Mouse (Mus musculus): ENCODE data around the gene Aamp.
"Not testable (repeated sequence)": the region's sequence is repeated elsewhere in the genome, so short reads cannot be mapped to it uniquely, and the experiment has no call there.

Gene Aamp

DNA sequence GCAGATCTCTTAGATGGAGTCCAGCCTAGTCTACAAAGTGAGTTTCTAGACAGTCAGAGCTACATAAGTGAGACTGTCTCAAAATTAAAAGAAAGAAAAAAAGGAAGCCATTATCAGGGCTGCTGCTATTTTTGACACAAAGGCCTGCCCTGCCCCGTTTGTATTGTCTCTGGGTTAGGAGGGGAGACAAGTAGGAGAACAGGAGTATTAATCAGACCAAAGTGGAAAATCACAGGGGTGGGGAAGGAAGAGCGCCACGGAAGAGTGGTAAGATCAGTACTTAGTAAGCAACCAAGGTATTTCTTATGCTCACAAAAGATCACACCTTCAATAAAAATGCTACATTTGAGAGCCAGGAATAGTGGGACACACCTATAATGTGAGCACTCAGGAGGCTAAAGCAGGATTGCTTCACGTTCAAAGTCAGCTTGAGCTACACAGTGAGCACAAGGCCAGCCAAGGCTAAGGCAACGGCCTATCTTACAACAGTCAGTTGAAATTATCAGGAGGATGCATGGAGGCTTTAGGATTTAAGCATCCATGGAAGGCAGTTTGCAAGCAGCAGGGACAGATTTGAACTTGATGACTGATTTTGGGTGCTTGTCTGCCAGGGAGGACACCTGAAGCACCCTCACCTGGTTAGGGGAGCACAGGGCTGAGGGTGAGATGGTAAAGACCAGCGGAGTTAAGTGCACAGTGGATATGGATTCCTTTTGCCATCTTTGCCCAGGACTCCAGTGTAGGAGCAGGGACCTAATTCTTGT lies 16.0 kb upstream of the Aamp start:
- peak in 1 of 2 experiments; percentile 38 for DNase-seq

DNA sequence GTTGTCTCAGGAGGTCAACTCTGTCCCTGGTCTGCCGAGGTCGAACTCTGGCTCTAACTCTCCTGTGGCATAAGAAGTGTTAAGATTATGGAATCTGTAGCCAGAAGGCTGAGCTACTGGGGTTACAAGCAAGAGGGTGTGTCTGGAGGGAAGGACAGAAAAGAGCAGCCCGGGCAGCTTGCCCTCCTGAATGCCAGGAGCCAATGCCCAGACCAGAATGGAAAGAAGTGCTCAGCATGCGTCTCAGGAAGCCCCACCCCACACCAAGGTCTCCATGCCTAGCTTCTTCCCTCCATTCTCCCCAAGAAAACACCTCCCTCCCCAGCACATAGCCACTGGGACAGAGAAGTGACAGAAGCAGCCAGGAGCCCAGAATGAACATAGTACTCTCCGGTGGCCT lies 14.5 kb upstream of the Aamp start:
- no peak for DNase-seq

DNA sequence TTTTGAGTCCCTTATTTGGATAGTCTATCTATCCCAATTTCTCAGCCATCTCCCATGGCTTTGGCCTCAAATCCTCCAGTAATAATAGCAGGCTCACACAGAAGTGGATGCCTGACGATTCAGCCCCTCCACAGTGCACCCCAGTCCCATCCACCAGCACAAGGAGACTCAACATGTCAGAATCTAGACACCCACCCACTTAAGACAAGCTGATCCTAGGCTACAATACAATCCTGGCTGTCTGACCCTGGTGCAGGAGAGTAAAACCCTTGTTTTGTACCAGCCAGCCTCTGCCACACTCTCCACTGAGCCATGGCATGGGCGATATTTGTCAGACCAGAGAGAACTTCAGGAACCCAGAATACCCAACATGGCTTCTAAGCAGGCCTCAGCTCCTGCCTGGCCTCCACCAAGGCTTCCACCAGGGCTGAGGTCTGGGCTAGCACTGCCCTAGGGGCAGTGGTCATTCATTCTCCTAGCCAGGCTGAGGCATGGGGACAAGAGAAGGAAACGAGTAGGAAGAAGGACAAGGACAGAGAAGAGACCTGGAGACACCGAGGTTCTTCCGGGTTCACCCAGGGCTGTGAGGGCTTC lies 13.7 kb upstream of the Aamp start:
- DNase-seq = no peak

DNA sequence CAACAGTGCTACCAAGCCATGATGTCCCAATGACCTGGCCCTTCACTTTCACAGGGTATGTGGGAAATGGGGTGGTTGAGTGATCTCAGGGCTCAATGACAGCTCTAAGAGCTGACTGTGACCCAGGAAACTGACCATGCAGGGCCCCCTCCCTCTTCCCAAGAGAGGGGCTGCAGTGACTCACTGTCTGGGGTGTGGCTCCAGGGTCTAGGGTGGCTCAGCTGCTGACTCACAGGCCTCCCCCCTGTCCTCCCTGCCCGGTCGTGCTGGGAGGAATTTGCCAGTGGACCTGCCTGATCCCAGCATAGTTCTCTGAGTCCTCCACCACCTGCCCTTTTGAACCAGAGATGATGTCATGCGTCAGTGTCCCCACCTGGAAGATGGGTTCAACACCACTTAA lies 12.7 kb upstream of the Aamp start:
- peak in 1 of 2 experiments; percentile 30 for DNase-seq

DNA sequence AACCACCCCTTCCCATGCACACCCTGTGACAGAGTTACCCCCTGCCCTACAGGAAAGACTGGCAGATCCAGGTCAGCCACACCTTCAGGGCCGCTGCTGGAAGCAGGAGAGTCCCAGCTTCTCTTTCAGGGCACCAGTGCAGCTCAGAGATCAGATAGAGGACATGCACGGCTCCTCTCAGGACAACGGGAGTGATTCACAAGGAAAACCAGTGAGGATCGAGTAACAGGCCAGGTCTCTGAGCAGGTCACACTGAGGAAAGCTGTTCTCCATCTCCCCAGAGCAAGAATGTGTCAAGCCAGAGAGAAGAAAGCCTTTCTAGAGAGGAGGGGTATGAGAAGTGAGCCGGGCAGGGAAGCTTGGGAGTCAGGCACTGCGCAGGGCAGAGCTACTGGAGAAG lies 11.9 kb upstream of the Aamp start:
- DNase-seq = no peak

DNA sequence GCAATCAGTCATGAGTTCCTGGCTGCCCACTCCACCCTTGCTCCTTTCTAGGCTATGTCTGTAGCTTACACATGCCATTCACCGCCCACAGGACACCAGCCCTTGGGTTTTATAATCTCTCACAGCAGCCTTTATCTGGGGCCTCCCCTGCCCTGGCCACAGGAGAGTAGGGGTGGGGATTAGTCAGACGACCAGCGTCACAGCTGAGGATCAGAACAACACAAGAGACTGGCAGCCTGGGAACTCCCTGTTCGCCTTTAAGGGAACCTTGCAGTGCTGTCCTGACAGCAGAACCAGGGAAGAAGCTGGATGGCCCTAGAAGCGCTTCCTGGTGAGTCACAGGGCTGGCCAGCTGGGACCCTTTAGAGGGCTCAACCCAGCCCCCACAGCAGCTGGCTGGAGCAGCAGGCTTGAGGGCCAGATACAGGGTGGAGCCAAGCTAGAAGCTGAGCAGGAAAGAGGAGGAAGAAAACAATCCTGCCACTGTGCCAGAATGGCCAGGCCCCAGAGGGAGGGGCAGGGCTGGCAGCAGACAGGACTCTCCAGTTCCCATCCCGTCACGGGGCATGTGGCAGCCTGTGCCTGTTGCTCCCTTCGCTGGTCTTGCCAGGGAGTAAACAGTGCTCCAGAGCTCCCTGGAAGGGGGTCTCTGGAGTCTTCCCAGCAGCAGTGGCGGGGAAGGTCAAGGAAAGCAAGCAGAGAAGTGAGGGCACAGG lies 11.1 kb upstream of the Aamp start:
- peak; percentile 88 to 93 for DNase-seq

DNA sequence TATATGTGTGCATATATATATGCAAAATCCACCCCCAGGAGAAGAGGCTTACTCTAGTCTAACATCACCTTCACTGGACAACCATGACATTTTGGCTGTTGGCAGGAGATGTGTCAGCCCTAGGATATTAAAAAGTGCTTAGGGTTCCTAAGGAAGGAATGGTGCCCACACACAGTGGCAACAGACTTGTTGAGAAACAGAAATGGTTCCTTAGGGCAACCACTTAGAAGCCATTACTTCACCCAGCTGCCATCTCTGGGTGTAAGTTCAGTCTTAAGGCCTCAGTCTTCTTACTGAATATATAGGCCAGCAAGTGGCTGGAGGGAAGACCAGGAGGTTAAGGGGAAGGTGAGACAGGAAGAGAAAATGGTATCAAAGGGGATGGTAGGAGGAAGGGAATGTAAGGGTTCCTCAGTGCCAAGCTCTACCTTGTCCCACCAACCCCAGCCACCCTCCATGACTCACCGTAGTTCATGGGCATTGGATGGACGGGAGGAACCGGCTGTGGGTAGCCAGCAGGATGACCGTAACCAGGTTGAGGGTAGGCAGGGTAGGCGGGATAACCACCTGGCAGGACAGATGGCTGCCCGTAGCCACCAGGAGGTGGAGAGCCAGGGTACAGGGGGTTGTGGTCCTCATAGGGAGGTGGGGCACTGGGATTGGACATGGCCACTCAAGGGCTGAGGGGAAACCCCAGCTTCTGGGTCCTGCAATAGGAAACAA lies 10.4 kb upstream of the Aamp start:
- DNase-seq = no peak

DNA sequence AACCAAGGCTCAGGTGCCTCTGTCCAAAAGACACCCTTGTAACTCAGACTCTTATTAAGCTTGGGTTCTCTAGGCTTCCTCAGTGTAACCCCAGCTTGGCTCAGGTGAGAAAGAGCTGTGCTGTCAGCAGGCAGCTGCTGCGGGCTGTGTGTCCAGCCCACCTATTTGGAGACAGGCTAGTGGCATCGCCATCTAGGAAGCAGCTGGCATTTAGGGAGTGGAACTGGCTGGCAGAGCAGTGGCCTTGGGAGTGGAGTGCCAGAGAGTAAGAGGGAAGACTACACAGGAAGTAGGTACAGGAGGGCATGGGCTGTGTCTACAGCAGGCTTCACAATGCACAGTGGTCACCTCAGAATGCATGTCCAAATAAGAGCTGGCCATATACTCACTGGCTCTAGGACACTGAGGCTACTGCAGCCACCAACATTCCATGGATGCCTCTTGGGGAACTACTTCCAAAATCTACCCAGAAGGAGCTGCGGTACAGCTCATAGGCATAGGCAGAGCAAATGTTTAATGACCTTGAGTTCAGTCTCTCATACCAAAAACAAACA lies 9.6 kb upstream of the Aamp start:
- DNase-seq = no peak

DNA sequence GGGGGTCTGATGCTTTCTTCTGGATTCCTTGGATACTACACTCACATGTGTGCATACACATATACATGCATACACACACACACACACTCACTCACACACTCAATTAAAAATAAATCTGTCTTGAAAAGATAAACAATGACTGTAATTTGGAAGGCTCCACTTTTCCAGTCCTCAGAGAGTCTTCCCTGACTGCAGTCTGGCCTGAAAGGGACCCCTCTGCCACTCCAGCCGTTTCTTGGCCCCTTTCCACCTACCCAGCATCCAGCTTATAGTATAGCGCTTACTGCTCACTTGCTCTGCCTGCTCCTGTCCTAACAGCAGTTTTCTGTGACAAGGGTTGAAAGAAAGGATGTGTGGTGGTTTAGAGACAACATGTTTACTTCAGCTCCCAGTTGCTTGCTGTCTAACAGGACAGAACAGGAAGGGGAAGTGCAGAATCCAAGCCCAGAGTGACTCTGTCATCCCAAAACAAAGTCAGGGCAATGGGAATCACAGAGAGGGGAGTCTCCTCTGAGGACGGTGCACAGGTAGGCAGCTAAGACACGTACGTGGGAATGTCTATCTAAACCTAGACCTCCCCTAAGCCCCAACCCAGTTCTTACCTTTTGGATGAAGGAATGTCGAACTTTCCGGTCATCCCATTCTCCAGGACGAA lies 8.9 kb upstream of the Aamp start:
- DNase-seq = no peak

DNA sequence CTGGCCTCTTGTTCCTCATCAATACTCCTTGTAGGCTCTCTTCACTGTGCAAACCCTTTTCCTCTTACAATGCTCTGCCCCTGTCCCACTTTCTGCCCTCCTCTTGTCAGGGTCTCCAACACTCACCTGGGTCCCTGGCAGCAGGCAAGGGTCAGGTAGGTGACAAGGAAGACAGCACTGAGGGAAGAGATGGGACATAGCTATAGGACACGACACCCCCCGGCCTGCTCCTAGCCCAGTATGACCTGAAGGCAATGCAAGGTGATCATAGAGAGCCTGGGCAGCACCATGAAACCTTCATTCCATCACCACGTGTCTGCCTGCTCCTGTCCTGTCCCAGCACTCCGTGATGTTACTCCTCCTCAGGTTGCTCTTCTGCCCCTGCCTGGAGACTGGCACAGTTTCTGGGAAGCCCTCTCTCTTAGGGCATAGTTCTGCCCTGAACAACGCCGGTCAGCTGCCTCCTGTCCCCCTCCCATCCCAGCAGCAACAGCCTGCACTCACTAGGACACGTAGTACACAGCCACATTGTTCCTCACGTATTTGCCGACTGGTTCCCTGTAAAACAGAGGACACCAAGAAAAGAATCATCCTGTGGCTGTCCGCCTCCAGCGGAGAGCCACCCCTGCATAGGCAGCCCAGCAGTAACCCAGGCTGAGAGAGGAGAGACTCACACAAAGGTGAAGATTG lies 7.9 kb upstream of the Aamp start:
- DNase-seq = no peak

DNA sequence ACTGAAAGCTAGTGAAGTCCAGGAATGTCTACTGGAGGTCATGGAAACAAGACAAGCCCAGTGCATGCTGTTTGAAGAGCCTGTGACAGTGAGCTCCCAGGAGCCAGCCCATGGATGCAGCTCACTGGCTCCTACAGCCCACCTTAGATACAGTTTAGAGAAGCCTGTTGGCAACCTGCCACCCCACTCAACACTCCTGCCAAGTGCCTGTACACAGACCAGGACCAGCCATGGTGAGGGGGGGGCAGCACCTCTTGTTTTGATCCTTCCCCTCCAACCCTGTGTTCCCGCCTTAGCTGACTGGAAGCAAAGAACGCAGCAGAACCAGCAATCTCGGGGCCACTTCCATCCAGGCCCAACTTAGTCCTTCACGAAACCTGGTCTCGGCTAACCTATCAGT lies 5.6 kb upstream of the Aamp start:
- DNase-seq = peak in 1 of 2 experiments; percentile 49

DNA sequence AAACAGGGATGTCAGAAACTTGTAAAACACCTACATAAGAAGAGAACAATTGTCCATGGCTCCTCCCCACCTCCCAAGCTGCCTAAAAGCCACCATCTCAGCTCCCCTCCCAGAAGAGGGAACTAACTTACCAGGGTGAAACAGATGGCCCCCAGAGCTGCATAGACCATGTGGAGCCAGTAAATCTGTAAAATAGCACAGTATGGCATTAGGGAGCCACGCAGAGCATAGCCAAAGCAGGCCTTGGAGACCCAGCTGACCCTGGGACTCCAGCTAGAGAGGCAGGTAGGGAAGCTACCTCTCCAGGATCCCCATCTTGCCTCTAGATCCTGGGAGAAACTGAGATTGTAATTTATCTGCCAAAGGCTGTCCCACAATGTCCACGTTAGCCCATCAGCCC lies 5.2 kb upstream of the Aamp start:
- no peak for DNase-seq

DNA sequence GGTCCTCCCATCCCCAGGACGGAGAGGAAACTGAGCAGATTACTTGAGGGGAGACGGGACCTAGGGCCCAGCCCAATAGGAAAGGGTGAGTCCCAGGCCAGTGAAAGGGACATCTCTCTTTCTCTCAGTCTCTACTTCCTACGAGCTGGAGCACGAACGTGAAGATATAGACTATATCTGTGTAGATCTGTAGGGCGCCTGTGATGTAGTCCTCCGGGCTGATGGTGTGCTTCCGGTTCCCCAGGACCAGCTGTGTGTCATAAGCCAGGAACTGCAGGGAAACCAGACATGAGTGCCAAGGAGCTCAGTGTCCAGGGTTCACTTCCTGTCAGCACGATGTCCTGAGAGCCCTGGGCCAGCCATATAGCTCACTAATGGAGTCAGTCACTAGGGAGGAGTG lies 4.7 kb upstream of the Aamp start:
- no peak for DNase-seq

DNA sequence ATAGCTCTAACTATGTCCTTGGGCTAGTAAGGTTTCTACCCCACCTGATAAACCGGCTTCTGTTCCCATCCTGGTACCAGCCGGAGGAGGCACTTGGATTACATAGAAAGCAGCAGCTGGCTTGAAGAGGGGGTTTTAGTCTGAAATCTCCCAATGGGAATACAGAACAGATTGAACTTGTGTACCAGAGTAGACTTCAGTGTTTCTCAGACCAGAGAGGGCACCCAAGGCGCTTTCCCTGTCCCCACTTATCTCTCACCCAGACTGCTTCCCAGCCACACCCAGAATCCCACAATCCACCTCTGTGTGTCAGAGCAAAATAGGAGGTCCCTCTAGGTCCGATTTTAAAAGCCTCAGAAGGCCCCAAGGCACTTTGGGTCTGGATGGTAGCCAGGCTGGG lies 3.8 kb upstream of the Aamp start:
- DNase-seq = no peak

DNA sequence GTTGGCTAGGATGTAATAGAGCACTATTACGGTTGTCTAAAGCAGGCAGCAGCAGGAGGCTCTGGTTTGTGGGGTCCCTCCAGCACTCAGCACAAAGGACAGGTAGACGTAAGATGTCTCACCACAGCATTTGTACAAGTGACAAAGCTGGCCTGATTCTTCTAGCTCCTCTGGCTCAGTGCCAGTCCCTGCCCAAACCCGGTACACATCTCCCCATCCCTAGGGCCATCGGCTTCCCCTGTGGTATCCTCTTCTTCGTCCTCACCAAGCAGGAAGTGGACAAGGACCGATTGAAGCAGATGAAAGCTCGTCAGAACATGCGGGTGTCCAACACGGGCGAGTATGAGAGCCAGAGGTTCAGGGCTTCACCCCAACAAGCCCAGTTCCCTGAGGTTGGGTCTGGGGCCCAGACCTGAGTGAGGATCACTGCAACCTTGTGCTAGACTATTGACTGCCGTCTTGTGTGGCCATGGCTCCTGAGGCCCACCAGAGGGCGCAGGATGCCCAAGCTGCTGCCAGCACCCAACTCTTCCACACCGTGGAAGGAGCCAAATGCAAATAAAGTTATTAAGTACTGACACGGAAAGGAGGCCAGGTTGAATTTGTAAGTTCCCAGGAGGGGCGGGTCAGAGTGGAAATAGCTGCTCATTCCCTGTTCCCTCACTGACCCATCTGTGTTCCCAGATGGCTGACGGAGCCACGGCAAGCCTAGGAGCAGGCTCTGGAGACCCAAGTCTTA lies 2.5 kb upstream of the Aamp start:
- not testable (repeated sequence) for DNase-seq

DNA sequence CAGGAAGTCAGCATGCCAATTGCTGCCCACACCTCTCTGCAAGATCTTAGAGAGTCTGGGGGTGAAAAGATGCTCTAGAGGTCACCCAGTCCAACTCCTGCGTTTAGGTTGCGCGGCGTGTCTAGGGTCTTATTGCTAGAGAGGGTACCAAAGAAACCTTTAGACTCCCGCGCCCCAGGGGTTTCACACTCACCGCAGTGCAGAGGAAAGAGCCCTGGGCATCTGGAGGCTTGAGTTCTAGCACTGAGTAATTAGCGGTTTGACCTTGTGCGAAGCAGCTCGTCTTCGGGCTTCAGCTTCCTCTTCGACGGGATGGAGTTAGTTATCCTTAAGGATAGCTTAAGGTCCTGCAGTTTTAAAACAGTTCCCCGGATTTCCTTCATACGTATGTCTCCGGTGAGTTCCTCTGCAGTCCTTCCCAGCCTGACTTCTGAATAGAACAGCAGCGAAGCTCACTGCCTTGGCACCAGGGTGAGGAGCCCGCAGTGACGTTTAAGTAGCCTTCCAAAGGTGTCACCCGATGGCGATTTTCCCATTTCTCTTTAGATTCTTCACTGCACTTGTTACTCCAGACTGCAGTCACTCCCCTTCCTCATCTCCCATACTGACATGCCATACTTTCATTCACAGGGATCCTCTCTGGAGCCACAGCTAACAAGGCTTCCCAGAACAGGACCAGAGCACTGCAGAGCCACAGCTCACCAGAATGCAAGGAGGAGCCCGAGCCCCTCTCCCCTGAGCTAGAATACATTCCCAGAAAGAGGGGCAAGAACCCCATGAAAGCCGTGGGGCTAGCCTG lies 873 bp upstream of the Aamp start:
- DNase-seq = peak in 1 of 2 experiments; percentile 42

DNA sequence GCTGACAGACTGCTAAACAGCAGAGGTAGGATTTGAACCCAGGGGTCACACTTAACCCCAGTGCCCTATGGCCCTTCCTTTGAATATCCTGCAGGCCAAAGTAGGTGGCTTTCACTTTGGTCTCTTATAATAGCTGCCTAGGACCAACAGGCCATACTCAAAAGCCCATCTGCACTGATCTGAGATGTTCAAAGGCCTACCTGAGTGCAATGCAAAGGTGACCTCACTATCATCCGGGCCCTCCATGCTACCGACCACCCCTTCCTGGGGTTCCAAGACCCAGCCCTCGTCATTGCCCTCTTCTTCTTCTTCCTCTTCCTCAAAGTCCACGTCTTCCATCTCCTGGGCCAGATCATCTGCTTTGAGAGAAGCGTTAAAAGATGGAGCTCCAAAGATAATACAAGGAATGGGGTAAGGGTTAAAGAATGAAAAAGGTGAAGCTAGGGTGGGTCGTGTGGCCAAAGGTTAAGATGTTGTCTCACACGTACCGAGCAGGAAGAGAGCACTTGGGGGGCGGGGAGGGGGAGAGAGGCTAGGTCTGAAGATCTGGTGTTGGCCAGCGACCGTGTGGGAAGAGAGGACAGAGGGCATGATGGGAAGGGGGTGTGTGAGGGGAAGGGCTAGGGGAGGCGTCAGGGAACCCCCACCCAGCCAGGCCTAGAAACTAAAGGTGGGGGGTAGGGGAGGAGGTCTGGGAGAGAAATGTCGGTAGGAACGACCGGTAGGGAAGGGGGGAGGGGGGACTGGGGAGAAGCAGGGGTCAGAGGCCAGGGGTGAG lies 663 bp downstream of the Aamp start:
- DNase-seq = peak; percentile 79 to 80

DNA sequence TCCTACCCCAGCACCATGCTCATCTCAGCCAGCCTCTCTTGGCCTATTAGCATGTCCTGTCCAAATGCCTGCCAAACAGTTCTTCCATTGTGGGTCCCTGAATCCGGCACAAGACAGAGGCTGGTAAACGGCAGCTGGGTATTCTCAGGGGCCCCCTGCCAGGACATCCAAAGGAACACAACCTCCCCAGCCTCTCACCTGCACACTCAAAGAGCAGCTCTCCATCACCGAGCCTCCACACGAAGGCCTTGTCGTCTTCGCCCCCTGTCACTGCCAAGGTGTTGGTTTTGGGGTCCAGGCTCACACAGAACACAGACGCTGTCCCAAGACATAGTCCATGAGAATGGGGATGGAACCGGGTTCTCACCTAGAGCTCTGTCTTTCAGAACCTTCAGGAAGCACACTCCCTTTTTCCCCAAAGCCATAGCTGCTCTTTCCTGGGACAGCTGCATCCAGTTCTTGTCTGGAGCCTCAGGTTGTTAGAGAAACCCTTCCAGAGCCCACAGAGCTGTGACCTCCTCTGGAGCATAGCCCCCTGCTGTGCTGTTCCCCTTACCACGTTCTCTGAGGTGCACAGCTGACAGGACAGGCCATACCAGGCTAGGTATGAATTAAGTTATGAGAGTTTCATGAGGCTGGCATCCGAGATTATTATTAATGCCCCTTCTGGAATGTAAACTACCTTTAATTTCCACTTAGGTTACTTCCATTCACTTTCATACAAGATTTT lies 1.5 kb downstream of the Aamp start:
- no peak for DNase-seq

DNA sequence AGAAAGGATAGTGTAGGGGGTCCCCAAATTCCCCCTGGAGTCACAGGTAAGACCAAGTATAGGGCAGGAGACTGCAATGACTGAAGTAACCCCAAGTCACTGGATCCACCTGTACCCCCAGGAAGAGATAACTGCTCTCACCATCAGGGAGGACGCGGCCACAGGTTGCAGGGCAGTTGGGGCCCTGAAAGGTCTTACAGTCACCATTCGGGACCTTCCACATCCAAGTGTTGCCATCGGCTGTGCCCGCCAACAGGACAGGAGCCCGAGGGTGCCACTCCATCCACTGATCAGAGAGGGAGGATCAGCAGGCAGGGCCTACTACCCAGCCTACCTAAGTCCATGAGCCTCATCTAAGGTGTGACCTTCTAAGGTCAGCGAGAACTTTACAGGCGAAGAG lies 2.7 kb downstream of the Aamp start:
- DNase-seq = no peak

Measured in kidney, postnatal 36 days (tissue).